Mouse (Mus musculus): ENCODE data around the gene Blnk. TPM values are rescaled to one million over a fixed set of nuclear protein-coding genes. Genes with fewer than 3 reads are reported as not detected.

The Blnk gene
- polyA plus RNA-seq (2015; fragmentation: Nextera tagmentation; extraction: Ambion mirVana) = 21.2 and 23.8 TPM in 2 replicates

DNA sequence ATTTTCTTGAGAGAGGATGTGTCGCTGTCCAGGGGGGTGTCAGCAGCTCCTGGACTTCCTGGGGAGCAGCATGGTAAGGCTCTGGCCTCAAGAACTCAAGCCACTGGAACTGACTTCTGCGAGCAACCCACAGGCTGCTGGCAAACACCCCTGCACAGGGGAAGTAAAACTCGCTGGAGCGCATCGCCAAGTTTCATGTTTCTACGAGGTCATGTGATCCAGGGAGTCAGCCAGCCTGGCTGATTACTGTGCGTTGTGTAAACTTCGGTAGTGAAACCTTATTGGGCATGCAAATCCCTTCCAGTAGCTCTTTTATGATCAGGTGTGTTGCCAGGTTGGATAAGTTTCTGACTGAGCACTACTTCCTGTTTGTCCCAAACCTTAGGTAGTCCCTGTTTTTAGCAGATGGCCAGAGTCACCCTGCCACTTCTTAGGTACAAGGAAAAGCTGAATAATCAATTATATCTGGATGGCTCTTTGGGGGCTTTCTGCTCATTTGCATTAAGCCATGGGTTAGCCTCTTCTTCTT lies at the start of gene Blnk:
Blnk (minus strand) TSS at position 479 of the 529 bp plus-strand sequence.
- no peaks in the 10 kb centered on the region for H3K9me3 ChIP-seq (ENCODE audit: control insufficient read depth)
- H3K27ac ChIP-seq (ENCODE audit: low read depth, low read length) = peak within 1 kb of the TSS; percentile 91
- no peak for TF ChIP-seq CTCF (IDR thresholded peaks at IDR 0.05; ENCODE audit: low read depth)
- 16% methylated on average over 8 of the region's 8 CpGs for WGBS
- peak within 1 kb of the TSS; percentile 18 for H3K9ac ChIP-seq (ENCODE audit: low read depth, low read length)
- peak; percentile 72 for ATAC-seq
- H3K27me3 ChIP-seq (replicated peaks; ENCODE audit: control insufficient read depth, insufficient read depth, low read length) = no peaks in the 10 kb centered on the region
- H3K36me3 ChIP-seq (ENCODE audit: control insufficient read depth, insufficient read depth) = no peaks in the 10 kb centered on the region
- peak within 1 kb of the TSS; percentile 39 for H3K4me3 ChIP-seq (ENCODE audit: low read depth, low read length)
- peak within 1 kb of the TSS; percentile 68 for H3K4me2 ChIP-seq (replicated peaks; ENCODE audit: low read depth)
- peaks cover 4% of the 10 kb centered on the region; the same call in 1 of the 2 replicates for H3K4me1 ChIP-seq (replicated peaks; ENCODE audit: control insufficient read depth, insufficient read depth, low read length)

- no peak overlapping the region for H3K4me3 ChIP-seq (ENCODE audit: low read depth, low read length)
- H3K36me3 ChIP-seq (ENCODE audit: control insufficient read depth, insufficient read depth) = no peaks in the 10 kb centered on the region
- TF ChIP-seq CTCF (IDR thresholded peaks at IDR 0.05; ENCODE audit: low read depth) = no peak
- no peaks in the 10 kb centered on the region for H3K4me1 ChIP-seq (replicated peaks; ENCODE audit: control insufficient read depth, insufficient read depth, low read length)
- 60% methylated on average over 7 of the region's 7 CpGs for WGBS
- no peaks in the 10 kb centered on the region for H3K9me3 ChIP-seq (ENCODE audit: control insufficient read depth)
- H3K9ac ChIP-seq (ENCODE audit: low read depth, low read length) = no peak overlapping the region
- H3K27me3 ChIP-seq (replicated peaks; ENCODE audit: control insufficient read depth, insufficient read depth, low read length) = no peaks in the 10 kb centered on the region
- no peak overlapping the region for H3K4me2 ChIP-seq (replicated peaks; ENCODE audit: low read depth)
- H3K27ac ChIP-seq (ENCODE audit: low read depth, low read length) = no peak overlapping the region
- no peak for ATAC-seq
These were observed 44.8 kb upstream of the Blnk start for GRCm38 (mm10) chr19:41039110-41039509.

- Histone ChIP-seq H3K27me3 (replicated peaks; ENCODE audit: control insufficient read depth, insufficient read depth, low read length) (no peaks in the 10 kb centered on the region), H3K4me1 (replicated peaks; ENCODE audit: control insufficient read depth, insufficient read depth, low read length) (no peaks in the 10 kb centered on the region), H3K9me3 (ENCODE audit: control insufficient read depth) (no peaks in the 10 kb centered on the region), H3K27ac (ENCODE audit: low read depth, low read length) (no peak overlapping the region), H3K4me2 (replicated peaks; ENCODE audit: low read depth) (no peak overlapping the region), H3K36me3 (ENCODE audit: control insufficient read depth, insufficient read depth) (no peaks in the 10 kb centered on the region), H3K4me3 (ENCODE audit: low read depth, low read length) (no peak overlapping the region), H3K9ac (ENCODE audit: low read depth, low read length) (no peak overlapping the region)
- TF ChIP-seq CTCF (IDR thresholded peaks at IDR 0.05; ENCODE audit: low read depth) = no peak
- 65% methylated on average over 4 of the region's 4 CpGs for WGBS
- ATAC-seq = no peak
These were observed 41.6 kb upstream of the Blnk start for GRCm38 (mm10) chr19:41035809-41036551.

DNA sequence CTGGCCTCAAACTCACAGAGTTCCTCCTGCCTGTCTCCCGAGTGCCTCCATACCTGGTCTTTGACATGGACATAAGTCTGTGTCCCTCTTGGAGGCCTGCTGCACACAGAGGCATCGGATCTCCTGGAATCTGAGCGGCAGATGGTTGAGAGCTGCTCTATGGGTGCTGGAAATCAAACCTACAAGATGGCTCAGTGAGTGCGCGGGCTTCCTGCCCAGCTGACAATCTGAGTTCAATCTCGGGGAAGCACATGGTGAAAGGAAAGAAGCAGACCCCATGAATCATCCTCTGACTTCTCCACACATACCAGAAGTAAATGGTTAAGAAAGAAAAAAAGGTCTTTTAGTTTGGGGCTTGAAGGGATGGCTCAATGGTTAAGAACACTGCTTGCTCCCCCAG lies 37.5 kb upstream of the Blnk start:
- ATAC-seq = no peak
- H3K9me3 ChIP-seq (ENCODE audit: control insufficient read depth) = no peaks in the 10 kb centered on the region
- no peak overlapping the region for H3K4me3 ChIP-seq (ENCODE audit: low read depth, low read length)
- no peaks in the 10 kb centered on the region for H3K36me3 ChIP-seq (ENCODE audit: control insufficient read depth, insufficient read depth)
- H3K4me1 ChIP-seq (replicated peaks; ENCODE audit: control insufficient read depth, insufficient read depth, low read length) = no peaks in the 10 kb centered on the region
- no peak overlapping the region for H3K9ac ChIP-seq (ENCODE audit: low read depth, low read length)
- H3K4me2 ChIP-seq (replicated peaks; ENCODE audit: low read depth) = no peak overlapping the region
- H3K27ac ChIP-seq (ENCODE audit: low read depth, low read length) = no peak overlapping the region
- H3K27me3 ChIP-seq (replicated peaks; ENCODE audit: control insufficient read depth, insufficient read depth, low read length) = no peaks in the 10 kb centered on the region
- WGBS = 81% methylated on average over 6 of the region's 6 CpGs
- TF ChIP-seq CTCF (IDR thresholded peaks at IDR 0.05; ENCODE audit: low read depth) = no peak

DNA sequence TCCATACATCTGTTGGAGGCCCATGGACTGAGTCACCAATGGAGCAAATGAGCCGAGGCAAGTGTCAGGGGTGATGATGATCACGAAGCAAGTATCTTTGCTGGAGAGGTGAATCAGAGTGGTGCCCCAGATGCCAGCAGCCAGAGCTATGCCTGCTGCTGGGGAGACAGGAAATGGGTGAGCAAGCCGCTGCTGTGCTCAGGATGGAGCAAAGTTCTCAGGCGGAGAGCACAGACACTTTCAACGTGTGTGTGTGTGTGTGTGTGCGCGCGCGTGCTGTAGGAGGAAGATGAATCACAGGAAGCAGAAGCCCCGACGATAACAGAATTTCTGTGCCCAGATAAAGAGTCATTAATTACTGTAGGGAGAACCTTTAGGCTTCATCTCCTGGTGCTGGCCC lies 36.7 kb upstream of the Blnk start:
- H3K9ac ChIP-seq (ENCODE audit: low read depth, low read length) = no peak overlapping the region
- no peak for ATAC-seq
- no peaks in the 10 kb centered on the region; the same call in 1 of the 2 replicates for H3K27me3 ChIP-seq (replicated peaks; ENCODE audit: control insufficient read depth, insufficient read depth, low read length)
- WGBS = 52% methylated on average over 11 of the region's 11 CpGs
- no peak for TF ChIP-seq CTCF (IDR thresholded peaks at IDR 0.05; ENCODE audit: low read depth)
- H3K36me3 ChIP-seq (ENCODE audit: control insufficient read depth, insufficient read depth) = no peaks in the 10 kb centered on the region
- H3K4me3 ChIP-seq (ENCODE audit: low read depth, low read length) = no peak overlapping the region
- H3K9me3 ChIP-seq (ENCODE audit: control insufficient read depth) = no peaks in the 10 kb centered on the region
- no peaks in the 10 kb centered on the region for H3K4me1 ChIP-seq (replicated peaks; ENCODE audit: control insufficient read depth, insufficient read depth, low read length)
- no peak overlapping the region for H3K4me2 ChIP-seq (replicated peaks; ENCODE audit: low read depth)
- H3K27ac ChIP-seq (ENCODE audit: low read depth, low read length) = no peak overlapping the region

DNA sequence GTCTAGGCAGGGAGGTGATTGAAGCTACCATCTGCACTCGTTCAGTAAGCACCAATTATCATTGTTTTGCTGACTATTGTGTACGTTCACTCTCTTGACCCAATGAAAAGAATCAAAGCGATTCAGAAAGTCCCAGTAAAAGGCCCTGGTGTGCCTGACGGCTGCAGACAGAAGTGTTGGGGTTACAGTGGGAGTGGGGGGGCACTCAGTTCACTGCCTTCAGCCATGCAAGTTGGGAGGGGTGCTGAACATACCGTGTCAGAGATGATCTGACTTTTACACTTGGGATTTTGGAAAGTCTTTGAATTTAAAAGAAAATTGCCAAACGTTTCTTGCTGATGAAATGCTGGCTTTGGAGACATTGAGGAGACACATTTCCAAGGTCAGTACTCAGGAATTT lies 35.8 kb upstream of the Blnk start:
- Histone ChIP-seq H3K27ac (ENCODE audit: low read depth, low read length) (no peak overlapping the region), H3K4me1 (replicated peaks; ENCODE audit: control insufficient read depth, insufficient read depth, low read length) (no peaks in the 10 kb centered on the region)
- no peak for ATAC-seq

More for the DNA sequence above, 35.8 kb upstream of the Blnk start:
- no peak overlapping the region for H3K4me2 ChIP-seq (replicated peaks; ENCODE audit: low read depth)
- H3K9ac ChIP-seq (ENCODE audit: low read depth, low read length) = no peak overlapping the region
- no peaks in the 10 kb centered on the region; the same call in 1 of the 2 replicates for H3K27me3 ChIP-seq (replicated peaks; ENCODE audit: control insufficient read depth, insufficient read depth, low read length)
- no peaks in the 10 kb centered on the region for H3K36me3 ChIP-seq (ENCODE audit: control insufficient read depth, insufficient read depth)
- H3K9me3 ChIP-seq (ENCODE audit: control insufficient read depth) = no peaks in the 10 kb centered on the region
- TF ChIP-seq CTCF (IDR thresholded peaks at IDR 0.05; ENCODE audit: low read depth) = no peak
- H3K4me3 ChIP-seq (ENCODE audit: low read depth, low read length) = no peak overlapping the region
- 77% methylated on average over 6 of the region's 6 CpGs for WGBS

Measured in intestine, postnatal 0 days (tissue).